Mouse (Mus musculus) testis, adult 2 months (tissue): ENCODE results near the gene Rbms3.

Experiments
- CTCF ChIP-seq: fragments of 200-500 bp; IDR thresholded peaks from 2 replicates; pipeline ENCODE4 v1.5.1; 2012; ENCODE audit warnings: low read depth, mild to moderate bottlenecking, inconsistent platforms, low read length, moderate library complexity; ENCODE audit not compliant: control insufficient read depth, insufficient read depth, insufficient replicate concordance
- POLR2A ChIP-seq: fragments of 200-500 bp; IDR thresholded peaks from 2 replicates; pipeline ENCODE4 v1.6.1; 2012; ENCODE audit warnings: low read depth, mild to moderate bottlenecking, inconsistent platforms, low read length, moderate library complexity; ENCODE audit not compliant: control insufficient read depth

- no peak for TF ChIP-seq POLR2A
- no peak for TF ChIP-seq CTCF
Observed at GRCm38 (mm10) chr9:117032690-117033089, 597.0 kb downstream of the Rbms3 start.
